Mouse (Mus musculus) limb, embryonic 14.5 days (tissue): Measurements from ENCODE around the gene C530025M09Rik. TPM values are rescaled to one million over a fixed set of nuclear protein-coding genes. Genes with fewer than 3 reads are reported as not detected.

ENCODE experiments used
- ATAC-seq: fragments of 200-750 bp; cut with Nextera tagmentation; 2 replicates; pipeline ENCODE4 v1.8.0; 2017; ENCODE audit warnings: low read depth, moderate number of reproducible peaks, moderate TSS enrichment; ENCODE audit not compliant: low FRiP score
- DNase-seq: peaks from one replicate; pipeline ENCODE4 v3.0.0-alpha.2; 2015; ENCODE audit warnings: low spot score
- H3K27ac ChIP-seq: fragments of 300-500 bp; sonication (generic); replicated peaks from 2 replicates; pipeline ENCODE4 v1.5.1; 2014; ENCODE audit warnings: low read depth, mild to moderate bottlenecking, low read length, moderate library complexity, mixed read lengths
- H3K27me3 ChIP-seq: fragments of 300-500 bp; sonication (generic); 2 replicates; pipeline ENCODE4 v1.6.1; 2014; ENCODE audit warnings: low read length, mixed read lengths; ENCODE audit not compliant: control insufficient read depth, insufficient read depth
- H3K36me3 ChIP-seq: fragments of 300-500 bp; sonication (generic); 2 replicates; pipeline ENCODE4 v1.6.1; 2014; ENCODE audit warnings: mild to moderate bottlenecking, low read length, moderate library complexity, mixed read lengths; ENCODE audit not compliant: control insufficient read depth, insufficient read depth
- H3K4me1 ChIP-seq: fragments of 300-500 bp; sonication (generic); 2 replicates; pipeline ENCODE4 v1.6.1; 2014; ENCODE audit warnings: antibody characterized with exemption, low read length, mixed read lengths; ENCODE audit not compliant: control insufficient read depth, insufficient read depth
- H3K4me2 ChIP-seq: fragments of 300-500 bp; sonication (generic); replicated peaks from 2 replicates; pipeline ENCODE4 v1.6.1; 2014; ENCODE audit warnings: low read depth, mild to moderate bottlenecking, low read length, moderate library complexity; ENCODE audit not compliant: severe bottlenecking
- H3K4me3 ChIP-seq: fragments of 300-500 bp; sonication (generic); replicated peaks from 2 replicates; pipeline ENCODE4 v1.5.1; 2014; ENCODE audit warnings: low read length
- H3K9ac ChIP-seq: fragments of 300-500 bp; sonication (generic); 2 replicates; pipeline ENCODE4 v1.6.1; 2014; ENCODE audit warnings: mild to moderate bottlenecking, low read depth, low read length, moderate library complexity; ENCODE audit not compliant: severe bottlenecking
- H3K9me3 ChIP-seq: fragments of 300-500 bp; sonication (generic); 2 replicates; pipeline ENCODE4 v1.6.1; 2016; ENCODE audit warnings: low read length; ENCODE audit not compliant: control insufficient read depth
- POLR2A ChIP-seq: fragments of 200-500 bp; IDR thresholded peaks from 2 replicates; pipeline ENCODE4 v1.8.0; 2012; ENCODE audit warnings: inconsistent platforms, mild to moderate bottlenecking, moderate library complexity, borderline replicate concordance; ENCODE audit not compliant: insufficient read depth, insufficient read length; ENCODE audit errors: extremely low read depth
- WGBS: fragments of 180-500 bp; shearing (Covaris S2); extraction: QIAGEN DNeasy Blood & Tissue Kit; methylation state at CpG from one replicate; pipeline ENCODE4 v1.1.7; 2014; 5-methylcytosine and 5-hydroxymethylcytosine counted together
- polyA plus RNA-seq, 2 experiments: library from polyadenylated mRNA; depleted of rRNA in 1 of 2; stranded (reverse) in 1 of 2; unstranded in 1 of 2; fragments of >200 nt; fragmentation: Nextera tagmentation in 1 of 2; extraction: Ambion mirVana in 1 of 2; gene quantifications; 2 replicates each; pipeline versions ENCODE4 v1.2.1 to v1.2.3; 2012 to 2014

Gene C530025M09Rik
- polyA plus RNA-seq, 2 experiments: not detected

- no peak overlapping the region for H3K9ac ChIP-seq
- H3K4me3 ChIP-seq: no peak overlapping the region
- no peaks in the 10 kb centered on the region for H3K36me3 ChIP-seq
- WGBS: 77% methylated on average over 5 of the region's 5 CpGs
- ATAC-seq (no peak), DNase-seq (no peak)
- H3K4me1 ChIP-seq: no peaks in the 10 kb centered on the region
- no peaks in the 10 kb centered on the region for H3K27me3 ChIP-seq
- no peak overlapping the region for H3K27ac ChIP-seq
- no peak for TF ChIP-seq POLR2A
- H3K4me2 ChIP-seq: no peak overlapping the region
- H3K9me3 ChIP-seq: no peaks in the 10 kb centered on the region
Observed at GRCm38 (mm10) chr2:149865914-149866435, 35.0 kb upstream of the C530025M09Rik start.

DNA sequence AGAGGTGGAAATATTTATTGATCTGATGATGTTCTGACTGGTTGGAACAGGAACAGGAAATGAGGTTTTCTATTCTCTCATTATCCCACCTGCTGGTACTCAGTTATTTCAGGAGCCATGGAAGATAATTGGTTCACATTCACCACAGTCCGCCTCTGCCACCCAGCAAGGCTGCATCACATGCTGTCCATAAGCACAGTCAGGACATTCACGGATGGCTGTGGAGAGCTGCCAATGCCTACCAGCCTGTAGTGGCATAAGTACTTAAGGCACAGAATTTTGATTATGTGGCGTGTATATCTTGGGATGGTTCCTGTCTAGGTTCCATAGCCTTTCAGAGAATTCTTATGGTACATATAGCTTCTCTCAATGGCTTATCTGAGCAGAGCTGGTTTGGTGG lies 30.0 kb upstream of the C530025M09Rik start:
- WGBS: 83% methylated on average over 3 of the region's 3 CpGs
- no peaks in the 10 kb centered on the region for H3K36me3 ChIP-seq
- no peak overlapping the region for H3K4me2 ChIP-seq
- no peak overlapping the region for H3K27ac ChIP-seq
- TF ChIP-seq POLR2A: no peak
- no peak for ATAC-seq
- no peak overlapping the region for H3K4me3 ChIP-seq
- no peak overlapping the region for H3K9ac ChIP-seq
- no peak for DNase-seq
- H3K9me3 ChIP-seq: no peaks in the 10 kb centered on the region
- H3K27me3 ChIP-seq: no peaks in the 10 kb centered on the region
- no peaks in the 10 kb centered on the region for H3K4me1 ChIP-seq

GRCm38 (mm10) chr2:149848778-149849177 lies 17.8 kb upstream of the C530025M09Rik start:
- Histone ChIP-seq H3K9me3 (no peaks in the 10 kb centered on the region), H3K4me3 (no peak overlapping the region), H3K36me3 (no peaks in the 10 kb centered on the region), H3K27me3 (no peaks in the 10 kb centered on the region), H3K4me2 (no peak overlapping the region), H3K4me1 (0 out of 2 replicates have a peak, but pooled peaks cover 2% of the 10 kb centered on the region), H3K9ac (no peak overlapping the region), H3K27ac (no peak overlapping the region)
- WGBS: 54% methylated on average over 4 of the region's 4 CpGs
- ATAC-seq: no peak
- TF ChIP-seq POLR2A: no peak
- no peak for DNase-seq

GRCm38 (mm10) chr2:149844575-149844974 lies 13.6 kb upstream of the C530025M09Rik start:
- no peak for TF ChIP-seq POLR2A
- Histone ChIP-seq H3K4me2 (no peak overlapping the region), H3K36me3 (no peaks in the 10 kb centered on the region), H3K27me3 (no peaks in the 10 kb centered on the region), H3K4me3 (no peak overlapping the region), H3K9me3 (no peaks in the 10 kb centered on the region), H3K4me1 (0 out of 2 replicates have a peak, but pooled peaks cover 2% of the 10 kb centered on the region), H3K27ac (no peak overlapping the region), H3K9ac (no peak overlapping the region)
- 70% methylated on average over 2 of the region's 2 CpGs for WGBS
- DNase-seq (no peak), ATAC-seq (no peak)

DNA sequence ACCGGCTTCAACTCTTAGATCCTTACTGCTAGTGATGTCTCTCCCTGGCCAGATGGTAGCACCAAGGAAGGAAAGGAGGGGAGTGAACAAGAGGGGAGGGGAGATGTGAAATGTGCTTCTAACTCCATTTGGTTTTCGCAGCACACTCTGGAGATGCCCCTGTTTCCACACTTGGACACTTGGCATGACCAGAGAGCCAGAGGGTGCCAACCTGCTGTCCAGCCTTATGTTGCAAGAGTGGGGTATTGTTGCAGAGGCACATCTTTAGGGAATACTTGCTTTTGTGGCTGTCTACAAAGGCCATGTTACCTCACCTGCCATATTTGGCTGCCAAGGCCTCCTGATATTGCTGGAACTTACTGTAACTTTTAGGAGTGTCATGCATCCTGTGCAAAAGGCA lies 8.7 kb upstream of the C530025M09Rik start:
- no peaks in the 10 kb centered on the region for H3K27me3 ChIP-seq
- H3K4me2 ChIP-seq: no peak overlapping the region
- H3K36me3 ChIP-seq: no peaks in the 10 kb centered on the region
- no peak overlapping the region for H3K27ac ChIP-seq
- no peaks in the 10 kb centered on the region for H3K9me3 ChIP-seq
- no peaks in the 10 kb centered on the region for H3K4me1 ChIP-seq
- DNase-seq (no peak), ATAC-seq (no peak)
- WGBS: 69% methylated on average over 2 of the region's 2 CpGs
- no peak overlapping the region for H3K4me3 ChIP-seq
- H3K9ac ChIP-seq: no peak overlapping the region
- no peak for TF ChIP-seq POLR2A
